Mouse (Mus musculus) embryonic facial prominence, embryonic 11.5 days (tissue): ENCODE measurements at regions not wholly inside any gene's neighbourhood (a gene's known extent, or its start where the extent isn't known, plus 50 kb on each side); places are given as distances from the start of the nearest gene placed in this dataset.

Experiments
- ATAC-seq: fragments of 200-750 bp; cut with Nextera tagmentation; replicated peaks from 2 replicates; pipeline ENCODE4 v1.8.0; 2017; ENCODE audit warnings: low read depth; ENCODE audit not compliant: insufficient number of reproducible peaks, low FRiP score, low TSS enrichment
- DNase-seq: peaks from one replicate; pipeline ENCODE4 v3.0.0-alpha.2; 2015; ENCODE audit warnings: low spot score
- H3K27ac ChIP-seq: fragments of 300-500 bp; sonication (generic); replicated peaks from 2 replicates; pipeline ENCODE4 v1.5.1; 2014; ENCODE audit warnings: mild to moderate bottlenecking, low read depth, low read length, control low read depth
- H3K27me3 ChIP-seq: fragments of 300-500 bp; sonication (generic); 2 replicates; pipeline ENCODE4 v1.6.1; 2014; ENCODE audit warnings: mild to moderate bottlenecking, low read length, moderate library complexity, mixed read lengths; ENCODE audit not compliant: control insufficient read depth, insufficient read depth
- H3K36me3 ChIP-seq: fragments of 300-500 bp; sonication (generic); replicated peaks from 2 replicates; pipeline ENCODE4 v1.6.1; 2014; ENCODE audit warnings: low read depth, mild to moderate bottlenecking, low read length, moderate library complexity, mixed read lengths; ENCODE audit not compliant: control insufficient read depth, insufficient read depth
- H3K4me1 ChIP-seq: fragments of 300-500 bp; sonication (generic); 2 replicates; pipeline ENCODE4 v1.6.1; 2014; ENCODE audit warnings: low read length, mixed read lengths; ENCODE audit not compliant: control insufficient read depth, insufficient read depth
- H3K4me2 ChIP-seq: fragments of 300-500 bp; sonication (generic); 2 replicates; pipeline ENCODE4 v1.6.1; 2014; ENCODE audit warnings: low read depth, mild to moderate bottlenecking, control low read depth, low read length, moderate library complexity
- H3K4me3 ChIP-seq: fragments of 300-500 bp; sonication (generic); 2 replicates; pipeline ENCODE4 v1.5.1; 2014; ENCODE audit warnings: low read depth, low read length, control low read depth
- H3K9ac ChIP-seq: fragments of 300-500 bp; sonication (generic); replicated peaks from 2 replicates; pipeline ENCODE4 v1.6.1; 2014; ENCODE audit warnings: mild to moderate bottlenecking, control low read depth, low read length
- H3K9me3 ChIP-seq: fragments of 300-500 bp; sonication (generic); replicated peaks from 2 replicates; pipeline ENCODE4 v1.6.1; 2016; ENCODE audit warnings: mild to moderate bottlenecking, low read length, inconsistent platforms, mixed read lengths; ENCODE audit not compliant: control insufficient read depth
- WGBS: fragments of 180-500 bp; shearing (Covaris S2); extraction: QIAGEN DNeasy Blood & Tissue Kit; methylation state at CpG from one replicate; pipeline ENCODE4 v1.1.7; 2014; 5-methylcytosine and 5-hydroxymethylcytosine counted together

DNA sequence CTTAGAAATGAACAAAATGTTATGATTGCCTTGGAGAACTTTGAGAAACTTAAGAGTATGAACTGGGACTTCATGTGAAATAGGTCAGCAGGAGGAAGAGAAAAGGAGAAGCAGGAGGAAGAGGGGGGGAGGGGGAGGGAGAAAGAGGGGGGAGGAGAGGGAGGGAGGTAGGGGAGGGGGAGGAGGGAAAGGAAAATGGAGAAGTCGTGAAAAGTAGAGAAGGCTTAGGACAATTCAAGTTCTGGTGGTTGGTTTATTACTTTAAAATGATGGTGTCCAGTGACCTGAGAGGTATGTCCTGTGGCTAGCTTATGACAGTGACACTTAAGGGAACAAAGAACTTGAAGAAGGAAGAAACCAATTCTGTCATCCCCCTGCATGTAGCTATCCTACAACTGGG is 171.6 kb upstream of the Egfl6 start:
- no peak overlapping the region for H3K4me3 ChIP-seq
- no peak overlapping the region for H3K27ac ChIP-seq
- H3K27me3 ChIP-seq: no peaks in the 10 kb centered on the region
- no peak overlapping the region for H3K9ac ChIP-seq
- no peaks in the 10 kb centered on the region for H3K9me3 ChIP-seq
- H3K4me1 ChIP-seq: no peaks in the 10 kb centered on the region
- H3K4me2 ChIP-seq: no peak overlapping the region
- DNase-seq (no peak), ATAC-seq (no peak)
- no peaks in the 10 kb centered on the region for H3K36me3 ChIP-seq
- 69% methylated on average over 1 of the region's 1 CpGs for WGBS

- H3K27me3 ChIP-seq: no peaks in the 10 kb centered on the region
- 84% methylated on average over 3 of the region's 3 CpGs for WGBS
Observed at GRCm38 (mm10) chrX:166754967-166755654, 169.6 kb upstream of the Egfl6 start.

GRCm38 (mm10) chrX:166749055-166749679 is 163.6 kb upstream of the Egfl6 start:
- H3K9me3 ChIP-seq: no peaks in the 10 kb centered on the region
- H3K27me3 ChIP-seq: no peaks in the 10 kb centered on the region
- H3K27ac ChIP-seq: no peak overlapping the region
- no peaks in the 10 kb centered on the region for H3K36me3 ChIP-seq
- ATAC-seq: no peak
- H3K4me2 ChIP-seq: no peak overlapping the region
- H3K4me3 ChIP-seq: no peak overlapping the region
- H3K9ac ChIP-seq: no peak overlapping the region
- WGBS: 76% methylated on average over 8 of the region's 8 CpGs
- H3K4me1 ChIP-seq: no peaks in the 10 kb centered on the region
- no peak for DNase-seq

More at GRCm38 (mm10) chrX:166754967-166755654, 169.6 kb upstream of the Egfl6 start:
- Histone ChIP-seq H3K36me3 (no peaks in the 10 kb centered on the region), H3K4me2 (no peak overlapping the region), H3K4me3 (no peak overlapping the region), H3K27ac (no peak overlapping the region), H3K9me3 (no peaks in the 10 kb centered on the region), H3K9ac (no peak overlapping the region), H3K4me1 (no peaks in the 10 kb centered on the region)
- ATAC-seq: no peak
- no peak for DNase-seq

- Histone ChIP-seq H3K27ac (no peak overlapping the region), H3K36me3 (no peaks in the 10 kb centered on the region), H3K9ac (no peak overlapping the region), H3K4me3 (no peak overlapping the region), H3K9me3 (no peaks in the 10 kb centered on the region), H3K27me3 (no peaks in the 10 kb centered on the region), H3K4me1 (no peaks in the 10 kb centered on the region), H3K4me2 (no peak overlapping the region)
- DNase-seq (no peak), ATAC-seq (no peak)
- 84% methylated on average over 2 of the region's 2 CpGs for WGBS
Observed at GRCm38 (mm10) chrX:166731354-166731753, 145.8 kb upstream of the Egfl6 start.

- Histone ChIP-seq H3K36me3 (no peaks in the 10 kb centered on the region), H3K27ac (no peak overlapping the region), H3K4me2 (no peak overlapping the region), H3K27me3 (no peaks in the 10 kb centered on the region), H3K9ac (no peak overlapping the region), H3K4me3 (no peak overlapping the region), H3K9me3 (no peaks in the 10 kb centered on the region), H3K4me1 (no peaks in the 10 kb centered on the region)
- DNase-seq: no peak
- ATAC-seq: no peak
- WGBS: 78% methylated on average over 2 of the region's 2 CpGs
Observed at GRCm38 (mm10) chrX:166728622-166728928, 143.1 kb upstream of the Egfl6 start.

DNA sequence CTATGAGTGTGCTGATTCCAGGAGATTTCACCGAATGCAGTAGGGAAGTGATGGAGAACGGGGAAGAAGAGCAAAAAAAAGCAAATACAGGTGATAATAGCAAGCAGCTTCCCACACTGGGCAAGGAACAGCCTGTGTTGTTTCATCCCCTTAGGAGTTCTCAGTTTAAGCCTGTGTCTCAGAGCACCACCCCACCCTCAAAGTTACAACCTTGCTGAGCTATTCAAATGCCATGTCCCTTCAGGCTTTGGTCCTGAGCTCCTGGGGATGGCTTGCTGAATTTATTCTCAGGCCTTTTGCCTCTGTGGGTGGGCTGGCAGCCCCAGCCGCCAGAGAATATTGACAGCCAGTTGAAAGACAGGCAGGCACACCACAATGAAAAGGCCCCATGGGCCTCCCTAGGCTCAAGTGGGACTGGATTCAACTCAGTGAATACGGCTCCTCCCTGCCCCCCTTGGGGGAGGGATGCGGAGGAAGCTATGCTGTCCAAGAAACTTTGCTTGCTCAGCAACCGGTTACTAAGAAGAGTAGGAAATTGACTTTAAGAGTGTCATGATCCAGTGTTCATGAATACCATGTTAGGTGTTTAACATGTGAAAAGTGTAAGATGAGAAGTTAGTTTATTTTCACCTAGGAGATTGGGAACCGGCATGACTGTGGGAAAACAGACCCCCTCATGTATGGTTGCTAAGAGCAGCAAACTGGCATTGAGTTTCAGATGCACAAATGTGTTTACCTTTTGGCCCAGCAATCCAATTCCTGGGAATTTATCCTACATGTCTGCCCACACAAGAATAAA is 142.5 kb upstream of the Egfl6 start:
- H3K27ac ChIP-seq: no peak overlapping the region
- peak; percentile 70; the same call in 1 of the 2 replicates for ATAC-seq
- 28% methylated on average over 7 of the region's 7 CpGs for whole genome bisulfite sequencing

DNA sequence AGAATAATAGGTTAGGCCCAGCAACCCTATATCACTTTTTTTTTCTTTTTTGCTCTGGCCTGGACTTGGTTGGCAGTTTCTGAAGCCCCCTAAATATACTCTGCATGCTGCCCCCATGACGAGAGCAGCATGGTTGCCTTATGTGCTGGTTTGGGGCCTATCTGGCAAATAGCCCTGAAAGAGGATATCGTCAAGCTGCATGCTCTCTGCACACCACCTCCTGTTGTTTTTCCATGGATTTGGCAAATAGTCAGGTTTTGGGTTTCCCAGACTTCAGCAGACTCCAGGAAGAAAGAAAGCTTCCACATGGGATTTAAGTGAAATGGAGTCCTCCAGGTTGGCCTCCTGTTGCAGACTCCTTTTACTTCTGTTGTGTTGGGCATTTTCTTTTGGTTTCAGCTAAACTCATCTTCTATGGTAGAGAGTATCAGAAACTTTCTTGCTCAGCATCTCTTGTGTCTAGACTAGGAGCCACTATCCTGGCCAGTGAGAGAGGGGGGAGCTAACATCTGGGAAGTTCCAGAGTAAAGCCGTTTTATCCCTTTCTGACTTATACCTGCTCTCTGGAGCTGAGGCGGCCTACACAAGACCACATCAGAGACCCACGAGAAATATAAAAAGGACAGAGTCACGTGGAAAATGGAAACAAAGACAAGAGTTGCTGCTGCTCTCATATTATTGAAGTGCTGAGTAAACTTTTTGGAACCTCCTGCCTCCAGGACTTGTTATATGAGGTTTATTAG is 140.4 kb upstream of the Egfl6 start:
- 73% methylated on average over 6 of the region's 6 CpGs for WGBS
- H3K9ac ChIP-seq: no peak overlapping the region
- H3K27ac ChIP-seq: no peak overlapping the region
- H3K9me3 ChIP-seq: no peaks in the 10 kb centered on the region
- H3K36me3 ChIP-seq: no peaks in the 10 kb centered on the region
- no peaks in the 10 kb centered on the region for H3K4me1 ChIP-seq
- ATAC-seq (no peak), DNase-seq (no peak)
- H3K4me3 ChIP-seq: no peak overlapping the region
- no peaks in the 10 kb centered on the region for H3K27me3 ChIP-seq
- H3K4me2 ChIP-seq: no peak overlapping the region

More for the DNA sequence above, 142.5 kb upstream of the Egfl6 start:
- no peaks in the 10 kb centered on the region for H3K4me1 ChIP-seq
- H3K4me2 ChIP-seq: no peak overlapping the region
- no peak overlapping the region for H3K4me3 ChIP-seq
- DNase-seq: peak; percentile 17
- no peak overlapping the region for H3K9ac ChIP-seq
- H3K9me3 ChIP-seq: no peaks in the 10 kb centered on the region
- no peaks in the 10 kb centered on the region for H3K27me3 ChIP-seq
- no peaks in the 10 kb centered on the region for H3K36me3 ChIP-seq
